Mouse (Mus musculus) hindbrain, embryonic 13.5 days (tissue): ENCODE data around the gene Ephb4. TPM values are rescaled to one million over a fixed set of nuclear protein-coding genes. Genes with fewer than 3 reads are reported as not detected.

Experiments used
- ATAC-seq: fragments of 200-750 bp; cut with Nextera tagmentation; 2 replicates; pipeline ENCODE4 v1.8.0; 2017; ENCODE audit warnings: moderate TSS enrichment; ENCODE audit not compliant: low FRiP score
- H3K27ac ChIP-seq: fragments of 300-500 bp; sonication (generic); 2 replicates; pipeline ENCODE4 v1.5.1; 2015; ENCODE audit warnings: inconsistent platforms, mild to moderate bottlenecking, moderate library complexity
- H3K27me3 ChIP-seq: fragments of 300-500 bp; sonication (generic); 2 replicates; pipeline ENCODE4 v1.6.1; 2015; ENCODE audit warnings: mild to moderate bottlenecking, inconsistent platforms
- H3K36me3 ChIP-seq: fragments of 300-500 bp; sonication (generic); 2 replicates; pipeline ENCODE4 v1.6.1; 2015; ENCODE audit warnings: mild to moderate bottlenecking, inconsistent platforms
- H3K4me1 ChIP-seq: fragments of 300-500 bp; sonication (generic); replicated peaks from 2 replicates; pipeline ENCODE4 v1.6.1; 2015; ENCODE audit warnings: inconsistent platforms
- H3K4me2 ChIP-seq: fragments of 300-500 bp; sonication (generic); 2 replicates; pipeline ENCODE4 v1.6.1; 2015; ENCODE audit warnings: inconsistent platforms, mild to moderate bottlenecking, moderate library complexity
- H3K4me3 ChIP-seq: fragments of 300-500 bp; sonication (generic); 2 replicates; pipeline ENCODE4 v1.5.1; 2015; ENCODE audit warnings: mild to moderate bottlenecking, inconsistent platforms
- H3K9ac ChIP-seq: fragments of 300-500 bp; sonication (generic); 2 replicates; pipeline ENCODE4 v1.6.1; 2015; ENCODE audit warnings: mild to moderate bottlenecking, inconsistent platforms
- H3K9me3 ChIP-seq: fragments of 300-500 bp; sonication (generic); 2 replicates; pipeline ENCODE4 v1.6.1; 2016; ENCODE audit warnings: inconsistent platforms
- WGBS: fragments of 180-500 bp; shearing (Covaris S2); methylation state at CpG from one replicate; pipeline ENCODE4 v1.1.7; 2015; 5-methylcytosine and 5-hydroxymethylcytosine counted together
- polyA plus RNA-seq: library from polyadenylated mRNA; unstranded; fragments of >200 nt; fragmentation: Nextera tagmentation; extraction: Ambion mirVana; gene quantifications from 2 replicates; pipeline ENCODE4 v1.2.1, GENCODE M21; 2015

Ephb4 gene
- polyA plus RNA-seq, 1 experiment from 2014 or later: 9.2 TPM

DNA sequence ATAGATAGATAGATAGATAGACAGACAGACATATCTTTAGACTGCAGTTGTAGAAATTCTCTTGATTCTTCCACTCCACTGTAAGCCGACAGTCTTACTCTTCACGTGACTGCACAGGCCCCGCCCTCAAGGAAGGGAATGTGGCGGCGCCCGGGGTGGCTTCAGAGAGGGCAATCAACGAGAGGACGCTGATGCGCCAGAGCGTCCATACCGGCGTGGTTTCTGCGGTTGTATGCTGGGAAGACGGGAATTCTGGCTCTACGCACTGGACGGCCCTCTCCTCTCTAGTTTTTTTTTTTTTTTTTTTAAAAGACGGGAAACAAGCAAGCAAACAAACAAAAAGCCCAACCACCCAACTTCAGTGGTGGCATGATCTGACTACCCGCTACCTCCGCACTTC, 11.7 kb upstream of the Ephb4 start:
- ATAC-seq: peak; percentile 80
- H3K4me1 ChIP-seq: peaks cover 22% of the 10 kb centered on the region
- WGBS: under 1% methylated on average over 19 of the region's 19 CpGs

DNA sequence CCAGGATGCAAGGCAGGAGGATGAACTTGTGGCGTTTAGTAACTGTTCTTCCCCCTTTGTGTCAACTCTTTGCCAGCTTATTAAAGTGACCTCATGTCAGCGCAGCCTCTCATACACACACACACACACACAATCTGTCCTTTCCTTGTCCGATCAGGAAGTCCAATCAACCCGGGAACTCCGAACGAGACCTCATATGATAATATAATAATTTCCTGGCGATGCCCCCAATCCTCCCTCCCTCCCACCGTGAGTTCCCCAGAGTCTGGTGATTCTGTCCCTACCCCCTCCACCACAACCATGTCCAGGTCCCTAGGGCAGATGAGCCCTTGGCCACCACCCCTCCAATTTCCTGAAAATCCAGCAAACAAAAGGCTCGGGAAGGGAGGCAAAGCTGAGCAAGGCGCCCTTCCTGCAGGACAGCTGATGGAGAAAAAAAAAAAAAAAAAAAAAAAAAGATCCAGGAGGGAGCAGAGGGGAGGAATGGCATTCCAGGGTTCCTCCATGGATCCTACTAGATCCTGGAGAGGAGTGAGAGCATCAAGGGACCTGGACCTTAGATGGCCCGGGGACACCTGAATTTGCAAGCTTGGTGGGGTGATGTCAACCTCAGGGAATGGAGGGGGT, 11.1 kb upstream of the Ephb4 start:
- peak; percentile 8 for ATAC-seq
- WGBS: 1% methylated on average over 11 of the region's 11 CpGs
- Histone ChIP-seq H3K9me3 (no peaks in the 10 kb centered on the region), H3K4me1 (peaks cover 22% of the 10 kb centered on the region), H3K27me3 (no peaks in the 10 kb centered on the region), H3K4me3 (peak overlapping the region; percentile 44), H3K9ac (peak overlapping the region; percentile 75), H3K36me3 (no peaks in the 10 kb centered on the region), H3K27ac (peak overlapping the region; percentile 90), H3K4me2 (peak overlapping the region; percentile 74)

More for the DNA sequence above, 11.7 kb upstream of the Ephb4 start:
- Histone ChIP-seq H3K27ac (peak overlapping the region; percentile 90), H3K9me3 (no peaks in the 10 kb centered on the region), H3K4me2 (peak overlapping the region; percentile 74), H3K36me3 (no peaks in the 10 kb centered on the region), H3K27me3 (no peaks in the 10 kb centered on the region), H3K4me3 (peak overlapping the region; percentile 44), H3K9ac (peak overlapping the region; percentile 75)

DNA sequence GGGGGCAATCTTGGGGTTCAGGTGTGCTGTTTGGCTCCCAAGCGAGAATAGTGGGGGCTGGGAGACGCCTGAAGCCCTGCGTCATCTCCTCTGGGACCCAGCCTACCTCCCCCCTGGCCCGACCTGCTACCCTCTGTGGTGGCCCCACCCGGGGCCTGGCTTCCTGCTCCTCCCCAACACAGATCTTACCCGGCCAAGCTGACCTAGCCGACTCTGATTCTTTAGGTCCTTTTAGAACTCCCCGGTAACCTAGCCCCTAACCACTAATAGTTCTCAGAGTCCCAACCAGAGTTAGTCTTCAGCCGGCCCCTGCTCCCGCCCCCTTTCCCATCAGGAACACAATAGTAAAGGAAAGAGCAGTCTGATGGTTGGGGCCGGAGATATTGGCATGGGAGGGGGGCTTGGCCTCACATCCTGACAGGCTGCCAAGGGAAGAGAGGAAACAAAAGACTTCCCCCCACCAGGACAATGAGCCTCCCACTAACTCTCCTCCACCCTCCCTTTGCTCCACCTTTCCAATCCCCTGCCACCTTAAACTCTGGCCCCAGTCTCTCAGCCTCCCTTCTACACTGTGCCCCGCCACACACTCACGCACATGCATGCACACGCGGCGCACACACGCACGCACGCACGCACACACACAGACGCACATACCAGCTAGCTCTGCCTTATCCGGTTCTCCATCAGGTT, 10.5 kb upstream of the Ephb4 start:
- peak; percentile 61 for ATAC-seq

DNA sequence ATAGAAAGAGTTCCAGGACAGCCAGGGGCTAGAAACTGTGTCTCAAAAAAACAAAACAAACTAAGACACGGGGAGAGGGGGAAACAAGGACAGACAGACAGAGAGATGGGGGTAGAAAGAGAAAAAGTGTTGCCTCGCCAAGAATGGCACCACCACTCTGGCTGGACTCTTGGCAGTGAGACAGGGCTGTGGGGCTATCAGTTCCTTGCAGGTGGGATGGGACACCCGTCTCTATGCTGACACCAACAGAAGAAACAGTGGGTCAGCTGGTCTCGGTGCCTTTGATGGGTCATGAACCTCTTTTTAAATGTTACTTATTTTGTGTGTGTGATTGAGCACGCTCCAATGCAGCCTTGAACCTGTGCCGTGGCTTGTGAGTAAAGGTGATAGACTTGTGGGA, 9.7 kb upstream of the Ephb4 start:
- peak overlapping the region; percentile 75 for H3K9ac ChIP-seq
- 75% methylated on average over 6 of the region's 6 CpGs for WGBS

More for the DNA sequence above, 10.5 kb upstream of the Ephb4 start:
- peak overlapping the region; percentile 75 for H3K9ac ChIP-seq
- H3K27me3 ChIP-seq: no peaks in the 10 kb centered on the region
- WGBS: 8% methylated on average over 22 of the region's 22 CpGs
- peak overlapping the region; percentile 74 for H3K4me2 ChIP-seq
- H3K4me3 ChIP-seq: peak overlapping the region; percentile 44
- peak overlapping the region; percentile 90 for H3K27ac ChIP-seq
- H3K9me3 ChIP-seq: no peaks in the 10 kb centered on the region
- no peaks in the 10 kb centered on the region for H3K36me3 ChIP-seq
- H3K4me1 ChIP-seq: peaks cover 22% of the 10 kb centered on the region

DNA sequence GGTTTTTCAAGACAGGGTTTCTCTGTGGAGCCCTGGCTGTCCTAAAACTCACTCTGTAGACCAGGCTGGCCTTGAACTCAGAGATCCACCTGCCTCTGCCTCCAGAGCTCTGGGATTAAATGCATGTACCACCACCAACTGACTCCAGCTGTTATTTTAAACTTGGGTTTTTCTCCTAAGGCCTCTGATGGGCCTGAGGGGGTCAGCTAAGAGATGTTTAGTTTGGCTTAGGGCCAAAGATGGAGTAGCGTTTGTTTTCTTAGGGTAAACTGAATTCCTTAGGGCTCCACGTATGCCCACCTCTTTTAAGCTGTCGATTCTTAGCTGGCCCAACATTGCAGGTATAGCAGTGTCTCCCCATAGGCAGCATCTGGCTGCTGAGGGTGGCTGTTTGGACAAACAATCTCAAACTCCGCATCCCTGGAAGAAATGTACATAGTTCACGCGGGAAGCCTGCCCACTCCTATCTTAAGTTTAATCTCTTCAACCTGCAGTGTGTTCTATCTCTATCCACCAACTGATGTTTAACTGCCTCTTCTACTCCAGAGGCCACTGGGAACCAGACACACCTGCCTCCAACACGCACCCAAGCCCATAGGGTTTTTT, 7.4 kb upstream of the Ephb4 start:
- Histone ChIP-seq H3K9me3 (no peaks in the 10 kb centered on the region), H3K27ac (no peak overlapping the region), H3K4me3 (no peak overlapping the region), H3K9ac (no peak overlapping the region), H3K4me2 (no peak overlapping the region), H3K4me1 (peaks cover 22% of the 10 kb centered on the region), H3K27me3 (peaks cover under 1% of the 10 kb centered on the region; the same call in 1 of the 2 replicates), H3K36me3 (no peaks in the 10 kb centered on the region)
- 82% methylated on average over 7 of the region's 7 CpGs for WGBS
- no peak for ATAC-seq

More for the DNA sequence above, 9.7 kb upstream of the Ephb4 start:
- ATAC-seq: no peak
- peak overlapping the region; percentile 74; the same call in 1 of the 2 replicates for H3K4me2 ChIP-seq
- peak overlapping the region; percentile 90 for H3K27ac ChIP-seq
- peaks cover 22% of the 10 kb centered on the region for H3K4me1 ChIP-seq
- no peak overlapping the region for H3K4me3 ChIP-seq
- H3K36me3 ChIP-seq: no peaks in the 10 kb centered on the region
- no peaks in the 10 kb centered on the region for H3K27me3 ChIP-seq
- no peaks in the 10 kb centered on the region for H3K9me3 ChIP-seq

DNA sequence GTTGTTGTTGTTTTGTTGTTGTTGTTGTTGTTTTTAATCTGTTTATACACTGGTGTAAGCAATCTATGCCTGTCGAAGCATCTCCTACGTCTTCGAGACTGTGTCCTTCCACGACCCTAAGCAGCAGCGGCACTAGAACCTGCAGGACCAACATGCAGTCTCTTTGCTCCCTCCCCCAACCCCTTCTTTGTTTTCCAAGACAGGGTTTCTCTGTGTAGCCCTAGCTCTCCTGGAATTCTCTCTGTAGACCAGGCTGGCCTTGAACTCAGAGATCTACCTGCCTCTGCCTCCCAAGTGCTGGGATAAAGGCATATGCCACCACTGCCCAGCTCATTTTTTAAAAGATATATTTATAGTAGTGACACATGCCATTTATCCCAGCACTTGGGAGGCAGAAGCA, 6.5 kb upstream of the Ephb4 start:
- no peak overlapping the region for H3K9ac ChIP-seq
- H3K4me1 ChIP-seq: peaks cover 21% of the 10 kb centered on the region
- H3K4me3 ChIP-seq: no peak overlapping the region
- H3K27me3 ChIP-seq: peaks cover 8% of the 10 kb centered on the region; the same call in 1 of the 2 replicates
- WGBS: 98% methylated on average over 5 of the region's 5 CpGs
- no peak for ATAC-seq
- no peaks in the 10 kb centered on the region for H3K9me3 ChIP-seq
- no peak overlapping the region for H3K27ac ChIP-seq
- no peaks in the 10 kb centered on the region for H3K36me3 ChIP-seq
- H3K4me2 ChIP-seq: no peak overlapping the region

DNA sequence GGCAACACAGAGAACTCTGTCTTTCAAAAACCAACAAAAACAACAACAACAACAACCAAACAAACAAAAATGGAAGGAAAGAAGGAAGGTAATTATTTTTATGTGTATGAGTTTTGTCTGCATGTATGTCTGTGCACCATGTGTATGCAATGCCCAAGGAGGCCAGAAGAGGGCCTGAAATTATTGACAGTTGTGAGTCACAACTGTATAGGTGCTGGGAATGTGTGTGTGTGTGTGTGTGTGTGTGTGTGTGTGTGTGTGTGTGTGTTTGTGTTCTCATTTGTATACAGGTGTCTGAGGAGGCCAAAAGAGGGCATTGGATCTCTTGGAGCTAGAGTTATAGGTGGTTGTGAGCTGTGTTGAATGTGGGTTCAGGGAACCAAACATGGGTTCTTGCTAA, 6.0 kb upstream of the Ephb4 start:
- Histone ChIP-seq H3K9me3 (no peaks in the 10 kb centered on the region), H3K4me3 (no peak overlapping the region), H3K27ac (no peak overlapping the region), H3K27me3 (peaks cover 13% of the 10 kb centered on the region), H3K36me3 (no peaks in the 10 kb centered on the region), H3K4me1 (peaks cover 21% of the 10 kb centered on the region), H3K4me2 (no peak overlapping the region), H3K9ac (no peak overlapping the region)
- ATAC-seq: no peak

DNA sequence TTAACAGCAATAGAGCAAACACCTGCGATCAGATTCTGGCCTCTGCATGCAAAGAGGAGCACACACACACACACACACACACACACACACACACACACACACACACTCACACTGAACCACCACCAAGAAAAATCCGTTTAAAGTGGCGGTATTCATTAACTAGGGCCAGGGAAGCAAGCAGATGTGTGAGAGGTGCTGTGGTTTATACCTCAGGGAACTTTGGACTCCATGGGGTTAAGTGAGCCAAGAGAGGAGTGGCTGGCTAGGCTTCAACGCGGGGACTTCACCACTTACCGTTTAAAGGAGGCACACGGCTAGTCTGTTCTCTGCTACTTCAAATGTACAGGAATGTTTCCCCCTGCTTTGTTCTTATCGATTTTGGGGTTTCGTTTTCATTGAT, 4.1 kb upstream of the Ephb4 start:
- WGBS: 25% methylated on average over 8 of the region's 9 CpGs
- H3K9ac ChIP-seq: no peak overlapping the region
- H3K9me3 ChIP-seq: no peaks in the 10 kb centered on the region
- ATAC-seq: no peak
- no peaks in the 10 kb centered on the region for H3K36me3 ChIP-seq
- peaks cover 32% of the 10 kb centered on the region for H3K27me3 ChIP-seq
- no peak overlapping the region for H3K27ac ChIP-seq
- no peak overlapping the region for H3K4me3 ChIP-seq
- no peak overlapping the region for H3K4me2 ChIP-seq
- H3K4me1 ChIP-seq: peaks cover 27% of the 10 kb centered on the region

DNA sequence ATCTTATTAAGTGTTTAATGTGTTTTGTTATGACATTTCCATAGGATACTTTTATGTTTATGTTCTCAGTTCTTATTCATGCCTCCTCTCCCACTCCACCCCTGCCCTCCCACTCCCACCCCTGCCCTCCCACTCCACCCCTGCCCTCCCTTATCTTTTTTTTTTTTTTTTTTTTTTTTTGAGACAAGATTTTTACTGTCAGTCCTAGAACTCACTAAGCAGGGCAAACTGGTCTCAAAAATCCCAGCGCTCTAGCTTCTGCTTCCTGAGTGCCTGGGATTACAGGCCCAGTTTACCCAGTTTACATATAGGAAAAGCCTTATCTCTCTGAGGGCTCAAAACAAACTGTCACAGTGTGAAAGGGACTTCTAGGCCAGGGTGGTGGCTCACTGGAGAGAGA, 3.5 kb upstream of the Ephb4 start:
- no peaks in the 10 kb centered on the region for H3K9me3 ChIP-seq
- H3K4me3 ChIP-seq: no peak overlapping the region
- no peak overlapping the region for H3K4me2 ChIP-seq
- H3K27ac ChIP-seq: no peak overlapping the region
- peaks cover 38% of the 10 kb centered on the region for H3K27me3 ChIP-seq
- H3K4me1 ChIP-seq: peaks cover 28% of the 10 kb centered on the region
- no peak for ATAC-seq
- no peak overlapping the region for H3K9ac ChIP-seq
- no peaks in the 10 kb centered on the region for H3K36me3 ChIP-seq
- 88% methylated on average over 1 of the region's 1 CpGs for WGBS

DNA sequence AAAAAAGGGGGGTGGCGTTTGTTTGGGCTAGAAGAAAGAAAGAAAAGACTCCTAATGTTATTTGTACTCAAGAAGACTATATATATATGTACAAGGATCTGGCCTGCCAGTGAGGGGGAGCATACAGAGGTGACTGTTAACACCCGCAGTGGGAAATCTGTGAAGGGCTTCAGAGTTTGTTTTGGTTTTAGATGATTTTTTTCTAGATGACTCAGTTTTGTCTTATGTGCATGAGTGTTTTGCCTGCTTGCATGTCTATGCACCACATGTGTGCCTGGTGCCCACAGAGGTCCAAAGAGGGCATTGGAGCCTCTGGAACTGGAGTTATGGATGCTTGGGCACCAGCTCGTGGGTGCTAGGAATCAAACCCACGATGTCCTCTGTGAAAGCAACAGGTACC, 2.9 kb upstream of the Ephb4 start:
- WGBS: 91% methylated on average over 4 of the region's 4 CpGs

DNA sequence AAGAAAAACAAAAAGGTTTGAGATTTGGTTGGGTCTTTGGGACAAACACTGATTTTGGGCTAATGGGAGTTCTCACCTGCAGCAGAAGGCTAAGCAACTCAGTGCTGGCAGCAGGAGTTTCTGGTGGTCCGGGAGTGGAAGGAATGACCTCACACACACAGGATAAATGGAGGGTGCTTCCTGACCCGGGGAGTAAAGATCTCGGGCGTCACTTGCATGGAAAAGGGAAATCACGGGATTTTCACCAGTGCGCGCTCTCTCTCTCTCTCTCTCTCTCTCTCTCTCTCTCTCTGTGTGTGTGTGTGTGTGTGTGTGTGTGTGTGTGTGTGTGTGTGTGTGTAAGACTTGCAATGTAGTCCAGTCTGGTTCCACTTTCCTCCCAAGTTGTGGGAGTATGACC, 2.1 kb upstream of the Ephb4 start:
- Histone ChIP-seq H3K27me3 (peaks cover 40% of the 10 kb centered on the region), H3K9me3 (no peaks in the 10 kb centered on the region), H3K4me2 (no peak overlapping the region), H3K4me3 (no peak overlapping the region), H3K36me3 (no peaks in the 10 kb centered on the region), H3K9ac (no peak overlapping the region), H3K27ac (no peak overlapping the region), H3K4me1 (peaks cover 42% of the 10 kb centered on the region)
- 26% methylated on average over 7 of the region's 7 CpGs for WGBS
- ATAC-seq: no peak

More for the DNA sequence above, 2.9 kb upstream of the Ephb4 start:
- Histone ChIP-seq H3K4me1 (peaks cover 34% of the 10 kb centered on the region), H3K4me3 (no peak overlapping the region), H3K27ac (no peak overlapping the region), H3K9ac (no peak overlapping the region), H3K9me3 (no peaks in the 10 kb centered on the region), H3K36me3 (no peaks in the 10 kb centered on the region), H3K4me2 (no peak overlapping the region), H3K27me3 (peaks cover 40% of the 10 kb centered on the region)
- no peak for ATAC-seq

DNA sequence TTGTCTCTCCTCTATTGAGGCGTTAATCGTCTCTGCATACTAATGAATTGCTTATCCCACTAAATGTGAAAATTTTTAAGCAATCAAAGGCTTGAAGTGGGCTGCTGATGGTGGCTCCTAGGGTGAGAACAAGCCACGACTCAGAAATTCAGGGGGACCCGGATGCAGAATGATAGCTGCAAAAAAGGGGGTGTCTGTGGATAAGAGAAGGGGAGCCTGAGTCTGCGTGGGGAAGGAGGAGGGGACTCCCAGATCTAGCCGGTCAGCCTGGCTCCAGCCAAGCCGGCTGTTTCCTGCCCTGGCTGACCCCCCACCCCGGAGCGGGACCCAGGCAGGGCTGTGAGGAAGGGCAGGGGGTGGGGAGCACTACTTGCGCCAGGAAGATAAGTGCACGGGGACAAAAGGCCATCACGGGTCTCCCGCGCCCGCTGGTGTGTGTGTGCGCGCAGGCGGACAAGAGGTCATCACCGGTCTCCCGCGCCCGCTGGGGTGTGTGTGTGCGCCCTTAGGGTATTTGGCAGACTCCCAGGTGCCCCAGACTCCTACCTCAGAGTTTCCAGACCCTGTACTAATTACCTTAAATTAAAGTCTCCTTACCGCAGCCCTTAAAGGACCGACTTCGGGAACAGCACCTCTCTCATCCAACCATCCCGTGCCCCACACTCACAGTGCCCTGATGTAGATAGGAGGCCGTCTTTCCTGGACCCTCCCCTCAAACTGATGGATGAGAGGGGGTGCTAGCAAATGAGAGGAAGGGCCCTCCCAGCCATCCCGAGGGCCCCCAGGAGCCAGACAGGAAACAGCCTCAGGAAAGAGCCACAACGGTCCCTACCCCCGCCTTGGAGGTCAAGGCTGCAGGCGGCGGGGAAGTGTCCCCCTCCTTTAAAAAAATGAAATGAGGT, 1.2 kb upstream of the Ephb4 start:
- WGBS: under 1% methylated on average over 33 of the region's 33 CpGs
- Histone ChIP-seq H3K36me3 (no peaks in the 10 kb centered on the region), H3K9ac (peak overlapping the region; percentile 78), H3K27ac (peak overlapping the region; percentile 32; the same call in 1 of the 2 replicates), H3K4me2 (peak overlapping the region; percentile 94), H3K9me3 (no peaks in the 10 kb centered on the region), H3K4me1 (peaks cover 43% of the 10 kb centered on the region), H3K27me3 (peaks cover 40% of the 10 kb centered on the region), H3K4me3 (peak overlapping the region; percentile 55)
- 0 out of 2 replicates have a peak, but pooled peaks have one; percentile 47 for ATAC-seq
